Mouse (Mus musculus) adrenal gland, postnatal 4 days (tissue): Measurements from ENCODE around the gene Tmc6. TPM values are rescaled to one million over a fixed set of nuclear protein-coding genes. Genes with fewer than 3 reads are reported as not detected.
"Not testable (repeated sequence)": the region's sequence is repeated elsewhere in the genome, so short reads cannot be mapped to it uniquely, and the experiment has no call there.

Experiments used
- DNase-seq, 2 experiments: peaks; one replicate each; pipeline ENCODE4 v3.0.0; 2021 to 2022; ENCODE audit warnings: low spot score in 2 of 2, mixed read lengths in 2 of 2
- long read RNA-seq, 2 experiments: library from polyadenylated mRNA; stranded (forward); transcript quantifications; one replicate each; pipeline ENCODE4 v2.0.0; 2021
- total RNA-seq, 2 experiments: library from RNA; stranded (reverse); gene quantifications; 2 replicates each; pipeline ENCODE4 v1.2.3; 2021

The Tmc6 gene
- total RNA-seq: 10 to 100 TPM; 49.7 to 55.0 TPM
- long read RNA-seq, experiment 1, transcript Tmc6-201 (20 exons, 2,865 nt): major isoform, 24 of 56 reads
- long read RNA-seq, experiment 1, partial matches to known transcripts: 6 of 56 reads
- long read RNA-seq, experiment 1, other reads (novel, unspliced or antisense): 26 of 56 reads
- long read RNA-seq, experiment 2, transcript Tmc6-201 (20 exons, 2,865 nt): major isoform, 31 of 117 reads
- long read RNA-seq, experiment 2, partial matches to known transcripts: 29 of 117 reads
- long read RNA-seq, experiment 2, other reads (novel, unspliced or antisense): 57 of 117 reads

GRCm38 (mm10) chr11:117781993-117782704 is at the start of gene Tmc6, which contains the start of gene Tmc8:
Gene Tmc6 (minus strand): TSS chr11:117782198.
Gene Tmc8 (plus strand): TSS chr11:117782076.
- DNase-seq: no peak

- no peak for DNase-seq
Measured at GRCm38 (mm10) chr11:117830401-117830800, 48.4 kb upstream of the Tmc6 start.

- no peak for DNase-seq
Measured at GRCm38 (mm10) chr11:117829671-117830215, 47.7 kb upstream of the Tmc6 start.

GRCm38 (mm10) chr11:117828888-117829604 is 47.0 kb upstream of the Tmc6 start:
- DNase-seq: no peak

GRCm38 (mm10) chr11:117828149-117828887 is 46.3 kb upstream of the Tmc6 start:
- no peak for DNase-seq

GRCm38 (mm10) chr11:117827386-117827785 is 45.4 kb upstream of the Tmc6 start:
- no peak for DNase-seq

- DNase-seq: no peak
Measured at GRCm38 (mm10) chr11:117826916-117827315, 44.9 kb upstream of the Tmc6 start.

- no peak for DNase-seq
Measured at GRCm38 (mm10) chr11:117826164-117826563, 44.2 kb upstream of the Tmc6 start.

- DNase-seq: peak in 1 of 2 experiments; percentile 61
Measured at GRCm38 (mm10) chr11:117825333-117826101, 43.5 kb upstream of the Tmc6 start, which contains the start of the genes Afmid and Tk1. Gene Afmid (plus strand): TSS chr11:117825924. Gene Tk1 (minus strand): TSS chr11:117826092.

- DNase-seq: peak; percentile 60 to 67
Measured at GRCm38 (mm10) chr11:117824060-117824969, 42.3 kb upstream of the Tmc6 start.

GRCm38 (mm10) chr11:117823411-117823810 is 41.4 kb upstream of the Tmc6 start:
- no peak for DNase-seq

GRCm38 (mm10) chr11:117822728-117823241 is 40.8 kb upstream of the Tmc6 start:
- no peak for DNase-seq

- no peak for DNase-seq
Measured at GRCm38 (mm10) chr11:117821868-117822267, 39.9 kb upstream of the Tmc6 start.

GRCm38 (mm10) chr11:117820173-117820572 is 38.2 kb upstream of the Tmc6 start:
- no peak for DNase-seq

GRCm38 (mm10) chr11:117819095-117819494 is 37.1 kb upstream of the Tmc6 start:
- DNase-seq: no peak

GRCm38 (mm10) chr11:117816389-117816996 is 34.5 kb upstream of the Tmc6 start:
- DNase-seq: no peak

- DNase-seq: not testable (repeated sequence)
Measured at GRCm38 (mm10) chr11:117815850-117816249, 33.9 kb upstream of the Tmc6 start.

- no peak for DNase-seq
Measured at GRCm38 (mm10) chr11:117814704-117815366, 32.8 kb upstream of the Tmc6 start.
